Mouse (Mus musculus) midbrain, embryonic 16.5 days (tissue): ENCODE data around the gene Nup214. TPM values are rescaled to one million over a fixed set of nuclear protein-coding genes. Genes with fewer than 3 reads are reported as not detected.

Experiments
- ATAC-seq: fragments of 200-750 bp; cut with Nextera tagmentation; 2 replicates; pipeline ENCODE4 v1.8.0; 2017; ENCODE audit warnings: moderate TSS enrichment
- H3K27ac ChIP-seq: fragments of 300-500 bp; sonication (generic); 2 replicates; pipeline ENCODE4 v1.5.1; 2014; ENCODE audit warnings: mild to moderate bottlenecking, low read length, mixed read lengths
- H3K27me3 ChIP-seq: fragments of 300-500 bp; sonication (generic); 2 replicates; pipeline ENCODE4 v1.6.1; 2014; ENCODE audit warnings: low read depth, low read length, mixed read lengths; ENCODE audit not compliant: control insufficient read depth, insufficient read depth
- H3K36me3 ChIP-seq: fragments of 300-500 bp; sonication (generic); 2 replicates; pipeline ENCODE4 v1.6.1; 2014; ENCODE audit warnings: mild to moderate bottlenecking, low read length, moderate library complexity, mixed read lengths; ENCODE audit not compliant: control insufficient read depth, insufficient read depth
- H3K4me1 ChIP-seq: fragments of 300-500 bp; sonication (generic); 2 replicates; pipeline ENCODE4 v1.6.1; 2014; ENCODE audit warnings: mild to moderate bottlenecking, low read length, mixed read lengths; ENCODE audit not compliant: control insufficient read depth, insufficient read depth
- H3K4me2 ChIP-seq: fragments of 300-500 bp; sonication (generic); 2 replicates; pipeline ENCODE4 v1.6.1; 2014; ENCODE audit warnings: mild to moderate bottlenecking, low read length, mixed read lengths
- H3K4me3 ChIP-seq: fragments of 300-500 bp; sonication (generic); 2 replicates; pipeline ENCODE4 v1.5.1; 2014; ENCODE audit warnings: low read depth, mild to moderate bottlenecking, low read length, moderate library complexity, mixed read lengths
- H3K9ac ChIP-seq: fragments of 300-500 bp; sonication (generic); 2 replicates; pipeline ENCODE4 v1.6.1; 2014; ENCODE audit warnings: low read depth, low read length, mixed read lengths
- H3K9me3 ChIP-seq: fragments of 300-500 bp; sonication (generic); replicated peaks from 2 replicates; pipeline ENCODE4 v1.6.1; 2014; ENCODE audit warnings: mild to moderate bottlenecking, low read length, mixed read lengths; ENCODE audit not compliant: control insufficient read depth, poor library complexity, severe bottlenecking
- WGBS: fragments of 180-500 bp; shearing (Covaris S2); extraction: QIAGEN DNeasy Blood & Tissue Kit; methylation state at CpG from one replicate; pipeline ENCODE4 v1.1.7; 2014; 5-methylcytosine and 5-hydroxymethylcytosine counted together
- polyA plus RNA-seq: library from polyadenylated mRNA; unstranded; fragments of >200 nt; fragmentation: Nextera tagmentation; extraction: Ambion mirVana; gene quantifications from 2 replicates; pipeline ENCODE4 v1.2.1, GENCODE M21; 2015

The Nup214 gene
- polyA plus RNA-seq, 1 experiment from 2014 or later, result 63.9 TPM

DNA sequence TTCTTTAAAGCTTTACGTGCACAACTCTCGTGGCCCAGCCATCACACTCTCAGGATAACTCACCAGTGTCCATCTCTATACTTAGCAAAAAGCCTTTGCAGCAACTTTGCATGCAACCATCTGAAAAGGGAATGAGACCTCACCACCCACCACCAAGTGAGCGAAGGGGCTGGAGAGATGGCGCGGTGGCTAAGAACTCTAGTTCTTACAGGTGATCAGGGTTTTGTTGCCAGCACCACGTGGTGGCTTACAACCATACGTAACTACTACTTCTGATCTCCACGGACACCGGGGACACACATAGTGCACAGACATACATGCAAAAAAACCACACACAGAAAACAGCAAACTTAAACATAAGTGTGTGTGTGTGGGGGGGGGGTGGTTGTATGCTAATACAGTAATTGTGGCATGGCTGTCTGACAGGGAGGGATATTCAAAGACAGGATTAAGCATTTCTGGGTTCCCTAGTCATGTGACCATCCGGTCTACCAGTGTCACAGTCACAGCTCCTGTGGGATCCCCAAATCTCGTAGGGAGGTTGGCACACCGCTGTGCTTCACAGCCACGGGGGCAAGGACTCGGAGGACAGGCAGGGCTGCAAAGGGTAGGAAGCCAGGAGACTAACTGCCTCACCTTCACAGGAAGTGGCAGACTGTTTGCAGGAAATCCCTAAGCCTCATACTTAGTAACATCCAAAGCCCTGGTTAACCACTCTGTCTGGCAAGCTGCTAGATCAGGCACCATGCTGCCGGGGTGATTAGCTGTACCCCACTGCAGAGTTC lies 88.6 kb downstream of the Nup214 start:
- WGBS, result 88% methylated on average over 15 of the region's 15 CpGs
- no peak overlapping the region for H3K4me2 ChIP-seq
- no peak for ATAC-seq
- H3K27ac ChIP-seq, result no peak overlapping the region
- no peaks in the 10 kb centered on the region for H3K36me3 ChIP-seq
- no peaks in the 10 kb centered on the region for H3K9me3 ChIP-seq
- no peaks in the 10 kb centered on the region for H3K27me3 ChIP-seq
- H3K4me3 ChIP-seq, result no peak overlapping the region
- H3K9ac ChIP-seq, result no peak overlapping the region
- H3K4me1 ChIP-seq, result no peaks in the 10 kb centered on the region

DNA sequence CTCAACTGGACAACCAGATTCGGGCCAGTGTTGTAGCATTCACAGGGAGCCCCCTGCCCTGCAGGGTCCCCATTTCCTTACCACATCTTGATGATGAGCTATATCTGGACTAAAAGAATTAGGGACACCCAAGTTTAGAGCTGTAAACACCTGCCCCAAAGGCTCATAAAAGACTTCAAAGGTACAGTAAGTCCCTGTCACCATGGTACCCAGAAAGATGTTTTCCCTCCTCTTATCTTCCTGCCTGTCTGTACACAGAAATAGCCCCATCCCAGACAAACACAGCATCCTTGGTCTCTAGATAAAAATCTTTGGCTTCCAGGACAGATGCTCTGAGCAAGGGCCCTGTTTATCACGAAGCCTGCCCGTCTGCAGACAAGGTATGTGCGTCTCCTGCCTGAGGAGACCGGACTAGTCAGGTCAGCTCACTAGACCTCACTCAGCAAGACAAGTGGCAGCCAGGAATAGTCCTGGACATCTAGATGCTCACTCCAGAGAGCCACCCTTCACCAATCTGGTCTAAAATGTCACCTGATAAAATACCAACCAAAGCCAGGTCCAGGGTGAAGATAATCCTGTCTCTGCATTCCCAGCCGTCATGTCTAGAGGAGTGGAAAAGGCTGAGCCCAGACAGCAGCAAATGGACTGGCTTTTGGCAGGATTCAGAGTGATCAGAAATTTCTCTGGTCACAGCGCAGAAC lies 89.4 kb downstream of the Nup214 start:
- no peak overlapping the region for H3K4me2 ChIP-seq
- no peak overlapping the region for H3K9ac ChIP-seq
- no peaks in the 10 kb centered on the region for H3K36me3 ChIP-seq
- H3K4me1 ChIP-seq, result no peaks in the 10 kb centered on the region
- no peak overlapping the region for H3K27ac ChIP-seq
- no peaks in the 10 kb centered on the region for H3K9me3 ChIP-seq
- WGBS, result 85% methylated on average over 7 of the region's 7 CpGs
- no peak overlapping the region for H3K4me3 ChIP-seq
- H3K27me3 ChIP-seq, result no peaks in the 10 kb centered on the region
- ATAC-seq, result no peak

DNA sequence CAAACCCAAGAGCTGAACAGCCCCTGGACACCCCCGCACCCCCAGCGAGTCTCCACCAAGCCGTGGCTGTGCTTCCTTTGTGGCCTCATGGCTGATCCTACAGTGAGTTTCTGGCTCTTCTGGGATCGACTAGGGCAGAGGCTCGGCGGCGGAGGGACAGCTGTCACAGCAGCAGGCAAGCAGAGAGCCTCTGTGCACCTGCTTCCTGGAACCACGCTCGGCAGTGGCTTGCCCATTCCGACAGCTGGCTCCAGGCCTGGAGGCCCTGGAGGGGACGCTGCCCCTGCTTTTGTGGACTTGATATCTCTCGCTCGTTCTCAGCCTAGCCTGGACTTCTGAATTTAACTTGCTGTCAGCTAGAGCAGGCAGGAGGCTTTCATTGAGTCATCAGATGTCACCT lies 90.7 kb downstream of the Nup214 start:
- WGBS, result 58% methylated on average over 13 of the region's 13 CpGs
- Histone ChIP-seq H3K4me3 (no peak overlapping the region), H3K27ac (no peak overlapping the region), H3K9me3 (no peaks in the 10 kb centered on the region), H3K36me3 (no peaks in the 10 kb centered on the region), H3K4me1 (no peaks in the 10 kb centered on the region), H3K4me2 (no peak overlapping the region), H3K27me3 (no peaks in the 10 kb centered on the region), H3K9ac (0 out of 2 replicates have a peak overlapping the region, but pooled peaks have one; percentile 25)
- ATAC-seq, result no peak

DNA sequence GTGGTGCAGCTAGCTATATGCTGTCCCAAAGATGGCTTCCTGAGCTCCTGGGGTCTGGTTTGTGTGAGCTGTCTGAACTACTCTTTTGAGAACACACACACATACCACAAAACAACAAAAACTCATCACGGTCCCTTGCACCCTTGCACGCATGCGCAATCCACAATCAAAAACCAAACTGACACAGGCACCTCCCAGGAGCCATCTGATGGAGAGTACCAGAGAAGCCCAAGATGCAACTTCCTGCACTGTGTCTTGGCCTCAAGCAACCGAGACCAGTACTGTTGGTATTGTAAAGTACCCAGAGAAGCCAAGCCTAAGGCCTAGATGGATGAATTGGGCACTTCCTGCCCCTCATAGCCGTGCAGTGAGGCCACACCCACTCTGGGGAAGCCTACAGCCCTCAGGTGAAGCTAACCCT lies 91.1 kb downstream of the Nup214 start:
- Histone ChIP-seq H3K27me3 (no peaks in the 10 kb centered on the region), H3K4me3 (no peak overlapping the region), H3K9ac (no peak overlapping the region), H3K4me1 (no peaks in the 10 kb centered on the region), H3K4me2 (no peak overlapping the region), H3K27ac (no peak overlapping the region), H3K9me3 (no peaks in the 10 kb centered on the region), H3K36me3 (no peaks in the 10 kb centered on the region)
- WGBS, result 86% methylated on average over 5 of the region's 5 CpGs
- no peak for ATAC-seq

DNA sequence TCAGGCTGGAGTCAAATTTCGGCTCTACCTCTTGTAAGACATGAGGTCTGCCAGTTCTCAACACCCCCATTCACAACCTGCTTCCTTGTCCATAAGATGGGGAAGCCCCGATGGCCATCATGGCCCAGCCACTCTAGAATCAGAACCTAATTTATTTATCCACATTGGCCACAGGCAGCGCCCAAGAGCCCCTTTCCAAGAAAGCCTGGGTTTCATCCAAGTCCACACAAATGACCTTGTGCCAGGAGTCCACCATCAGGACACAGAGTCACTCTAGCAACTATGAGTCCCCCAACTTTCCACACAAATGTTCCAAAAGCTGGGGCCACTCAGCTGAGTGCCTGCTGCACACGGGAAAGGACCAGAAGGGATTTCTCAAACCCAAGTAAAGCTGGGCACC lies 91.8 kb downstream of the Nup214 start:
- no peaks in the 10 kb centered on the region for H3K9me3 ChIP-seq
- H3K4me1 ChIP-seq, result no peaks in the 10 kb centered on the region
- H3K4me3 ChIP-seq, result no peak overlapping the region
- H3K27ac ChIP-seq, result no peak overlapping the region
- no peaks in the 10 kb centered on the region for H3K27me3 ChIP-seq
- no peaks in the 10 kb centered on the region for H3K36me3 ChIP-seq
- no peak overlapping the region for H3K4me2 ChIP-seq
- ATAC-seq, result no peak
- WGBS, result 77% methylated on average over 4 of the region's 4 CpGs
- no peak overlapping the region for H3K9ac ChIP-seq

DNA sequence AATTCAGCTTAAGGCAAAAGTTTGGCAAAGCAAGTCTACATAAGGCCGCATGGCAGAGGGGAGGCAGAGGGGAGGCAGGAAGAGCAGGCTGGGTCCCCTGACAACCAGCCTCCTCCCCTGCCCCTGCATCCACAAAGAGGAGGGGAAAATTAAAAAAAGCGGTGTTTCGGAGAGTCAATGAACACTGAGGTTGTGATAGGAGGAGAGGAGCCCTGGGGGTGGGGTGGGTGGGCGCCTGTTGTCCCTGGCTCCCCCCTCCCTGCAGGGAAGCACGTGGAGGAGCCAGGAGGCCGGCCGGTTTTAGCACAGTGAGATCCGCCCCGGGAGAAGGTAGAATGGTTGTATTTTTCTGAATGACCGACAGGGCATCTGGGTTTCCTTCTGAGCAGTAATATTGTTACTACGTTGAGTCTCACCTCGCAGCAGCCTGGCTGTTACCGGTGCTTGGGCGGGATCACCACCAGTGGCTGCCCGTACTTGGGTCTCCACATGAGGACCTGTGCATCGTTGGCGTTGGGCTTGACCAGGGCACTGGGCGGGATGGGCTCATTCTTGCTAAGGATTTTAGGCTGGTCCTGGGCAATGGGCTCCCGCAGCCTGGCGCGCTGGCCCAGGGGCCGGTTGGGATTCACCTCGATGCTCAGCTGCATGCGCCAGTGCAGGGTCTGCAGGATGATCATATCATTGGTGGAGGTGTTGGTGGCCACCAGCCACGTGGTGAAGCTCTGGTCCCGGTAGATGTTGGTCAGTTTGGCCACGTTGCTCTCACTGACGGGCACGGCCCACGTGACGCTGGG lies 94.8 kb downstream of the Nup214 start:
- Histone ChIP-seq H3K27ac (no peak overlapping the region), H3K27me3 (no peaks in the 10 kb centered on the region), H3K4me3 (no peak overlapping the region), H3K4me2 (no peak overlapping the region), H3K4me1 (no peaks in the 10 kb centered on the region), H3K9me3 (no peaks in the 10 kb centered on the region), H3K9ac (no peak overlapping the region), H3K36me3 (no peaks in the 10 kb centered on the region)
- 56% methylated on average over 28 of the region's 31 CpGs for WGBS
- ATAC-seq, result no peak

DNA sequence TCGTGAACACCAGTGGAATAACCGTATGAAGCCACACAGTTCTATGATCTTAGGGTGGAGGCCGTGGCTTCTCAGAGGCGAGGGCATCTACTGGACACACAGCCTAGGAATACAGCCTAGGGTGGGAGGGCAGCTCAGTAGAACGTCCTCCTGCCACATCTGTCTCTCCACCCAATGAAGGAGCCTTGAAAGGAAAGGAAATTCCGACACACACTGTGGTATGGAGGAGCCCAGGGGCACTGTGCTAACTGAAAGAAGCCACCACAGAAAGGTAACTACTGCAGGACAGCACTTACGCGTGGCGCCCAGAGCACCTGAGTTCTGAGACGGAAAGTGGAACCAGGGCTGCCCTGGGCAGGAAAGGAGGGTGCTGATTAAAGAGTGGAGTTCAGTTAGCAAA lies 96.5 kb downstream of the Nup214 start:
- no peaks in the 10 kb centered on the region for H3K4me1 ChIP-seq
- 91% methylated on average over 10 of the region's 10 CpGs for WGBS
- H3K27ac ChIP-seq, result no peak overlapping the region
- H3K27me3 ChIP-seq, result no peaks in the 10 kb centered on the region
- no peak overlapping the region for H3K4me2 ChIP-seq
- H3K4me3 ChIP-seq, result no peak overlapping the region
- no peaks in the 10 kb centered on the region for H3K9me3 ChIP-seq
- no peak overlapping the region for H3K9ac ChIP-seq
- no peaks in the 10 kb centered on the region for H3K36me3 ChIP-seq
- no peak for ATAC-seq

DNA sequence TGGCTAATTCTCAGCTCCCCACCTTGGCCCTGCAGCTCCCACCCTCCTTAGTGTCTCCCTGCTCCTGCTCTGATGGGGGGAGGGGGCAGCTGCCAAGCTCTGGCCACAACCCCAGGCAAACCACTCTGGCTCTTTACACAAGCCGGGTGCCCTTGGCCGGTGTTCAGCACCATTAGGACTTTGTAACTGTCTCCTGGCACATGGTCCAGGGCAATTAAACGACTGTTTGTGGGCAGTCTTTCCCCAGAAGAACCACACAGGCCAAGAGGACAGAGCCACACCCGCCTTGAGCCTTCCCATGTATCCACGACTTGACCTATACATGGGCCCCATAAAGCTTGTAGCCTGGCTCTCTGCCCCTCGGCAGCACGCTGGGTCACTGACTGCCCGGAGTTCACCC lies 100.2 kb downstream of the Nup214 start:
- no peaks in the 10 kb centered on the region for H3K9me3 ChIP-seq
- 75% methylated on average over 8 of the region's 8 CpGs for WGBS
- no peak overlapping the region for H3K4me3 ChIP-seq
- H3K27ac ChIP-seq, result no peak overlapping the region
- ATAC-seq, result no peak
- no peaks in the 10 kb centered on the region for H3K4me1 ChIP-seq
- no peak overlapping the region for H3K9ac ChIP-seq
- no peaks in the 10 kb centered on the region for H3K36me3 ChIP-seq
- no peak overlapping the region for H3K4me2 ChIP-seq
- no peaks in the 10 kb centered on the region for H3K27me3 ChIP-seq

DNA sequence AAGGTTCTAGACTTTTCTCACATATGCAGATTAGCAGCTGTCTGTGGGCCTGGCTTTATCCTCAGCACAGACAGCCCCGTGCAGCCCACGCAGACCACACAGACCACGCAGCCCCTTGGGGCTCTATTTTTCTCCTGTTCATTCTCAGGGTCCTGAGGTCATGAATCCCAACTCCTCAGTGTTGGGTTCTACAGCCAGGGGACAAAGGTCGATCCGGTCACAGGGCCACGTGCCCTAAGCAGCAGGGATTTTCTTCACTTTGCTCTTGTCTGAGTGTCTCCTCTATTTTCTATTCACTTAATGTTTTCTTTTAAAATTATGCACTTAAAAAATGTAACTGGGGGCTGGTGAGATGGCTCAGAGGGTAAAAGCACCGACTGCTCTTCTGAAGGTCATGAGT lies 101.1 kb downstream of the Nup214 start:
- H3K27me3 ChIP-seq, result no peaks in the 10 kb centered on the region
- H3K9me3 ChIP-seq, result no peaks in the 10 kb centered on the region
- H3K4me3 ChIP-seq, result no peak overlapping the region
- H3K27ac ChIP-seq, result no peak overlapping the region
- 65% methylated on average over 7 of the region's 7 CpGs for WGBS
- no peak for ATAC-seq
- no peaks in the 10 kb centered on the region for H3K4me1 ChIP-seq
- H3K9ac ChIP-seq, result no peak overlapping the region
- no peak overlapping the region for H3K4me2 ChIP-seq
- no peaks in the 10 kb centered on the region for H3K36me3 ChIP-seq
